Mouse (Mus musculus) C2C12 (cell line): ENCODE results near the gene Gusb. TPM values are rescaled to one million over a fixed set of nuclear protein-coding genes. Genes with fewer than 3 reads are reported as not detected.

Experiments used
- H3K27me3 ChIP-seq: one replicate; pipeline ENCODE4 v1.6.1; 2011; ENCODE audit not compliant: control insufficient read depth, insufficient read depth, insufficient read length
- H3K36me3 ChIP-seq: one replicate; pipeline ENCODE4 v1.6.1; 2011; ENCODE audit not compliant: control insufficient read depth, insufficient read depth
- H3K4me3 ChIP-seq: one replicate; pipeline ENCODE4 v1.5.1; 2011; ENCODE audit warnings: mild to moderate bottlenecking, control low read depth; ENCODE audit not compliant: poor library complexity, insufficient read depth, severe bottlenecking
- H3K79me2 ChIP-seq: one replicate; pipeline ENCODE4 v1.6.1; 2011; ENCODE audit not compliant: control insufficient read depth, insufficient read depth
- H3K79me3 ChIP-seq: one replicate; pipeline ENCODE4 v1.6.1; 2011; ENCODE audit warnings: low read depth, control low read depth
- H3ac ChIP-seq: one replicate; pipeline ENCODE3; 2011; ENCODE audit warnings: low read depth; ENCODE audit not compliant: control insufficient read depth, insufficient read length
- CEBPB ChIP-seq: IDR thresholded peaks from one replicate; pipeline ENCODE4 v1.6.1; 2011; ENCODE audit warnings: low read depth, mild to moderate bottlenecking, control low read depth, moderate library complexity
- CTCF ChIP-seq: IDR thresholded peaks from one replicate; pipeline ENCODE4 v1.5.1; 2011; ENCODE audit not compliant: control insufficient read depth, insufficient read depth, insufficient read length
- FOSL1 ChIP-seq: IDR thresholded peaks from one replicate; pipeline ENCODE4 v1.8.0; 2011; ENCODE audit warnings: mild to moderate bottlenecking, low read length; ENCODE audit not compliant: poor library complexity, insufficient read depth, severe bottlenecking
- MAX ChIP-seq: IDR thresholded peaks from one replicate; pipeline ENCODE4 v1.6.1; 2011; ENCODE audit warnings: mild to moderate bottlenecking, control low read depth
- MYOD1 ChIP-seq: IDR thresholded peaks from one replicate; pipeline ENCODE4 v1.6.1; 2011; ENCODE audit warnings: low read depth; ENCODE audit not compliant: control insufficient read depth, insufficient read length
- MYOG ChIP-seq: IDR thresholded peaks from one replicate; pipeline ENCODE4 v1.6.1; 2011; ENCODE audit not compliant: control insufficient read depth, insufficient read length; ENCODE audit errors: extremely low read depth
- USF1 ChIP-seq: IDR thresholded peaks from one replicate; pipeline ENCODE4 v1.6.1; 2011; ENCODE audit warnings: low read depth, mild to moderate bottlenecking, control low read depth, moderate library complexity
- polyA plus RNA-seq: library from polyadenylated mRNA; unstranded; fragments of >200 nt; fragmentation: generic; extraction: Trizol; gene quantifications from one replicate; pipeline ENCODE4 v1.2.1, GENCODE M21; 2012; ENCODE audit warnings: missing spikeins

Gusb gene
- polyA plus RNA-seq, 1 experiment, result 56.0 TPM

- Histone ChIP-seq H3K4me3 (no peak overlapping the region), H3K36me3 (peaks cover 6% of the 10 kb centered on the region), H3ac (no peak overlapping the region), H3K79me3 (peaks cover 14% of the 10 kb centered on the region), H3K79me2 (peaks cover 14% of the 10 kb centered on the region), H3K27me3 (no peaks in the 10 kb centered on the region)
- TF ChIP-seq CEBPB, result no peak
- no peak for TF ChIP-seq MYOG
- no peak for TF ChIP-seq MYOD1
- TF ChIP-seq USF1, result no peak
- TF ChIP-seq CTCF, result no peak
- no peak for TF ChIP-seq MAX
- no peak for TF ChIP-seq FOSL1
These were observed 25.1 kb downstream of the Gusb start for GRCm38 (mm10) chr5:129977768-129978167.

GRCm38 (mm10) chr5:129974866-129975311, 28.0 kb downstream of the Gusb start:
- Histone ChIP-seq H3K27me3 (no peaks in the 10 kb centered on the region), H3K79me3 (peaks cover 11% of the 10 kb centered on the region), H3K36me3 (peaks cover 6% of the 10 kb centered on the region), H3K79me2 (peaks cover 10% of the 10 kb centered on the region), H3ac (no peak overlapping the region), H3K4me3 (no peak overlapping the region)
- TF ChIP-seq CTCF (no peak), FOSL1 (no peak), MYOG (no peak), CEBPB (no peak), USF1 (no peak)

DNA sequence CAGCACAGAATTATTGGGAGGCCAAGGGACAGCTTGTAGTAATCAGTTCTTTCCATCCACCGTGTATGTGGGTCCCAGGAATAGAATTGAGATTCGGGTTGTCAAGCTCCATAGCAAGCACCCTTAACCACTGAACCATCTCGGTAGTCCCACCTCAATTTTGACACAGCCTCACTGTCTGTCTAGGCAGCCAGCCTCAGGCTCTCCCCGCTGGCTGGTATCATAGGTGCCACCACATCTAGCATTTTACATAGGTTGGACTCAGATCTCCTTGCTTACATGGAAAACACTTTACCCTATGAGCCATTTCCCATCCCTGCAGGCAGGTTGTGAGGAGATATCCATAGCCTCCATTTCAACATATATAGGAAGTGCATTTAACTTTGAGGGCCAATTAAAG, 28.5 kb downstream of the Gusb start:
- peaks cover 9% of the 10 kb centered on the region for H3K79me3 ChIP-seq
- no peaks in the 10 kb centered on the region for H3K27me3 ChIP-seq
- H3K36me3 ChIP-seq, result peaks cover 6% of the 10 kb centered on the region
- no peak for TF ChIP-seq MYOG
- no peak for TF ChIP-seq USF1
- no peak for TF ChIP-seq FOSL1
- no peak for TF ChIP-seq MYOD1
- no peak for TF ChIP-seq CEBPB
- no peak for TF ChIP-seq MAX
- no peak for TF ChIP-seq CTCF
- H3K4me3 ChIP-seq, result no peak overlapping the region
- no peak overlapping the region for H3ac ChIP-seq
- peaks cover 9% of the 10 kb centered on the region for H3K79me2 ChIP-seq

- Histone ChIP-seq H3K79me2 (peaks cover 22% of the 10 kb centered on the region), H3ac (no peak overlapping the region), H3K4me3 (no peak overlapping the region), H3K36me3 (peaks cover 6% of the 10 kb centered on the region), H3K79me3 (peaks cover 8% of the 10 kb centered on the region), H3K27me3 (no peaks in the 10 kb centered on the region)
- TF ChIP-seq CEBPB, result no peak
- no peak for TF ChIP-seq FOSL1
- TF ChIP-seq CTCF, result no peak
- no peak for TF ChIP-seq MAX
- no peak for TF ChIP-seq MYOG
- TF ChIP-seq USF1, result no peak
- TF ChIP-seq MYOD1, result no peak
These were observed 31.4 kb downstream of the Gusb start for GRCm38 (mm10) chr5:129971491-129971890.

DNA sequence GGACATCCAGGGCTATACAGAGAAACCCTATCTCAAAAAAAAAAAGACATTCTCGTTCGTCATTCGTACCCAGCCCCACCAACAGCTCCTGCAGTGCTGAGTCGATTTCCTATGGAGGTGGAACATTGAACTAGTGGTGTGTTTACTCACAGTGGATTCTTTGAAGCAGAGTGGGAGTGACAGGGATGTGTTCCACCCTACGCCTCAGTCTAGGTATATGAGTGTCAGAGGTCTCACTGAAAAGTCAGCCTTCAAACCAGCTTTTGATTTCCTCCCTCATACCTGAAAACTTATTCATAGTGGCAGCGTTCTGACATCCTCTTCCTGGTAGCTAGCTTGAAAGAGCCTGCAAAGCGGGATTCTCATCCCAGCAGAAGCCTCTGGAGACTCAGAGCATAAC, 34.4 kb downstream of the Gusb start:
- Histone ChIP-seq H3K36me3 (no peaks in the 10 kb centered on the region), H3K79me2 (peaks cover 50% of the 10 kb centered on the region), H3K27me3 (no peaks in the 10 kb centered on the region), H3ac (no peak overlapping the region), H3K79me3 (peaks cover 9% of the 10 kb centered on the region), H3K4me3 (no peak overlapping the region)
- no peak for TF ChIP-seq USF1
- TF ChIP-seq CEBPB, result no peak
- no peak for TF ChIP-seq FOSL1
- TF ChIP-seq MYOG, result no peak
- no peak for TF ChIP-seq CTCF
- no peak for TF ChIP-seq MYOD1
- TF ChIP-seq MAX, result no peak

GRCm38 (mm10) chr5:129966448-129966847, 36.4 kb downstream of the Gusb start:
- Histone ChIP-seq H3K79me3 (peaks cover 13% of the 10 kb centered on the region), H3ac (no peak overlapping the region), H3K4me3 (no peak overlapping the region), H3K27me3 (no peaks in the 10 kb centered on the region), H3K79me2 (peaks cover 68% of the 10 kb centered on the region), H3K36me3 (no peaks in the 10 kb centered on the region)
- no peak for TF ChIP-seq CEBPB
- no peak for TF ChIP-seq FOSL1
- no peak for TF ChIP-seq CTCF
- no peak for TF ChIP-seq MYOG
- no peak for TF ChIP-seq USF1
- no peak for TF ChIP-seq MAX
- no peak for TF ChIP-seq MYOD1

DNA sequence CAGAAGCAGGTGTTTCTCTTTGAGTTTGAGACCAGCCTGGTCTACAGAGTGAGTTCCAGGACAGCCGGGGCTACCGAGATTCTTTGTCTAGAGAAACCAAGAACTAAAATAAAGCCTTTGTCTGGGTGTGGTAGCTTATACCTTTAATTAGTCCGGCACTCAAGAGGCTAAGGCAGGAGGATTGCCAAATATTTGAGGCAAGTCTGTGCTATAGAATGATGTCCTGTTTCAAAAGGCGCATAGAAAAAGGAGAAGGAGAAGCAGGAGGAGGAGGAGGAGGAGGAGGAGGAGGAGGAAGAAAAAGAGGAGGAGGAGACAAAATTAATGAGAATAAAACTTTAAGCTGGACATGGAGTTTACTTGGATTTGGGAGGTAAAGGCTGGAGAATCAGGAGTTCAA, 39.6 kb downstream of the Gusb start:
- Histone ChIP-seq H3K79me3 (peaks cover 26% of the 10 kb centered on the region), H3K4me3 (no peak overlapping the region), H3K27me3 (no peaks in the 10 kb centered on the region), H3ac (no peak overlapping the region), H3K79me2 (peaks cover 80% of the 10 kb centered on the region), H3K36me3 (no peaks in the 10 kb centered on the region)
- TF ChIP-seq CEBPB, result no peak
- TF ChIP-seq MYOG, result no peak
- TF ChIP-seq USF1, result no peak
- no peak for TF ChIP-seq MAX
- no peak for TF ChIP-seq MYOD1
- TF ChIP-seq CTCF, result no peak
- TF ChIP-seq FOSL1, result no peak
